Mouse (Mus musculus) liver (tissue): ENCODE measurements at regions not wholly inside any gene's neighbourhood (a gene's known extent, or its start where the extent isn't known, plus 50 kb on each side); places are given as distances from the start of the nearest gene placed in this dataset.

Source experiments
- DNase-seq: peaks from one replicate; pipeline ENCODE4 v3.0.0-alpha.2; 2020; ENCODE audit warnings: mixed read lengths

GRCm38 (mm10) chr4:137216908-137217497 lies 60.3 kb upstream of the Wnt4 start:
- no peak for DNase-seq

DNA sequence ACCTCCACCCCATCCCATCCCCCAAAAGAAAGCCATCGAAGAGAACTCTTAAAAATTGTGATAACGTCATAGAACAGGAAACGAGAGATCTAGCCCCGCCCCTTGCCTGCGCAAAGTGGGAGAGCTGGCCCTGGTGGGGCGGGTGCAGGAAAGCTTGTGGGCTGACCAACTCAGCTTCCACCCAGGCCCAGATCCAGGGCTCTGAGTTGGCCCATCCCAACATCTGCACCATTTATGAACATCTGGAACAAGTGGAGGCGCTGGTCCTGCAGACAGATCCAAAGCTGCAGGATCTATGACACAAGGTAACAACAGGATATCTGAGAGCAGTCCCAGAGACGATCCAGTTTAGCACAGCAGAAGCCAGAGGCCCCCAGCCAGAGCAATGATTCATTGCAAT lies 62.7 kb upstream of the Wnt4 start:
- DNase-seq: no peak

- no peak for DNase-seq
Measured at GRCm38 (mm10) chr4:137212846-137213245, 64.4 kb upstream of the Wnt4 start.

DNA sequence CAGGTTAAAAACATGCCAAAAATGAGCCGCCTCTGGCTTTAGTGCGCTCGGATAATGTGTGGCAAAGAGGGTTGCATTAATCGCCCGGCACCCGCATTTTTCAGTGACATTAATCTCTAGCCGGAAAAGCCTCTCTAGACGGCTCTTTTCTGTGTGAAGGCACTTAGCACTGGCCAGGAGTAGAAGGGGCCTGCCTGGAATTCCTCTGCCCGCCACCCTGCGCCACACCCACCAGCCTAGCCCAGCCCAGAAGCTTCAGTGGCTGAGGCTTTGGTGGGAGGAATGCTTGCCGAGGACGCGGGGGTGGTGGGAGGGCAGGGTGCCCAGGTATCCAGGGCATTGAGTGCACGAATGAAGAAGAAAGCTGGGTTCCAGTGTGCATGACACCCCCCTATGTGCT lies 65.2 kb upstream of the Wnt4 start:
- DNase-seq: no peak

DNA sequence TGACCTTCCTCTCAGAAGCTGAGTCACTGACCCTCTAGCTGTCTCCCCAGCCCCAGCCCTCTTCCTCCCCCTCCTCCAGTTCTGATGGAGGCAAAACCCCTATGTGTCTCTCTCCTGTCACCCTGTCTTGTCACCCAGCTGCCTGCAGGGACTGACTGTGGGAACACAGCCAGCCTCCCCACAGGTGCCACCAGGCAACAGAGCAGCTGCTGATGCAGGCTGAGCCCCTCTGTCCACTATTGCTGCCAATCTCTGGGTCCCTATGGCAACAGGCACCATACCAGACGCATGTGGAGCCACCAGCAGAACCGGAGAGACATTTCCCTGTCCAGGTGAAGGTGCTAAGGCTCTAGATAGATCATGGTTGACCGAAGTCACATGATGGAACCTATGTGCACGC lies 66.0 kb upstream of the Wnt4 start:
- no peak for DNase-seq

GRCm38 (mm10) chr4:137210525-137210924 lies 66.8 kb upstream of the Wnt4 start:
- no peak for DNase-seq

DNA sequence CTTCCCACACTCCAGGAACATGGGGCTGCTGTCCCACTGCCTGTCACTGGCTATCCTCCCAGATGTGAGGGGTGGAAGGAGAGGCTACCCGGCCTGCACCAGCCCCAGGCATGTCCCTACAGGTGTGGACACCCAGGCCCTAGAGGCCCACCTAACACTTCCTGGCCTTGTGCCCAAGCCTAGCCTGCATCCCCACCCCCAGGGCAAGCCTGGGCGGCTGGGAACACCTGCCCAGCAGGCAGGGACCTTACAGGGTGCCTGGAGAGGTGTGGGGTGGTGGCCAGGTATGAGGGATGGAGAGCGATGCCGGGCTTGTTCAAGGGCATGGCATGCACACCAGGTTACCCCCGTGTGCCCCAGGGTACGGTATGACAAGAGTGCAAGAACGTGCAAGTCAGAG lies 76.3 kb upstream of the Wnt4 start:
- no peak for DNase-seq

DNA sequence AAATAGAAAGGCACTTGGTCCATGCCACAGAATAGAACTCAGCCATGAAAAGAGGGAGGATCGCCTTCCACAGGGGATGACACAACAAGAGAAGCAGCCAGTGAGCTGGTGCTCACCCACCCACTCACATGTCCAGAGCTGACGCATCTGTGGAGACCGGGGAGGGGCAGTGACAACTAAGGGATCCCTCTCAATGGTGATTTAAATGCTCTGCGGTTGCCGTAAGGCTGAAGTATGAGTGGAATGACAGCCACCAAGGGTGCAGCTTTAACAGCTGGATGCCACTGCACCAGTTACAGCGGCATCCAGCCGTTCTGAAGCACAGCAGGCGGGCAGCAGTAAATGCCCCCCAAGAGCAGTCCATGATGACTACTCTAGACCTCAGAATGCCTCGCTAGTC lies 76.9 kb upstream of the Wnt4 start:
- DNase-seq: no peak

GRCm38 (mm10) chr4:137196491-137196974 lies 80.8 kb upstream of the Wnt4 start:
- DNase-seq: no peak

DNA sequence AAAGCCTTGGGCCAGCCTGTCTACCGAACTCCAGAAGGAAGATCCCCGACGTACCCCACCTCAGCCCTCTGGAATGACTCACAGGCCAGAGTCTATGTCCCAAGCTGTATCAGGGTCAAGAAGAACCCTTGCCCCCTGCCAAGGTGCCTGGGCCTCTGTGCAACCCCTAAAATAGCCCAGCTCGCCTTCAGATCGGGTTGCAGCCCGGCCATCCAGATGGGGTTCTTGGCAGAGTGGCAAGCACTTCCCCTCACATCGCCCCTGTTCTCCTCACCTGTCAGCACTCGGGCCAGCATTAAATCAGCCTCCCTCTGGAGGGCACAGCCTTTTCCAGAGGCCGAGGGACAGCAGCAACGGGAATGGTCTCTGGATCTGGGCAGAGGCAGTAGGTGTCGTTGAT lies 83.2 kb upstream of the Wnt4 start:
- DNase-seq: no peak

DNA sequence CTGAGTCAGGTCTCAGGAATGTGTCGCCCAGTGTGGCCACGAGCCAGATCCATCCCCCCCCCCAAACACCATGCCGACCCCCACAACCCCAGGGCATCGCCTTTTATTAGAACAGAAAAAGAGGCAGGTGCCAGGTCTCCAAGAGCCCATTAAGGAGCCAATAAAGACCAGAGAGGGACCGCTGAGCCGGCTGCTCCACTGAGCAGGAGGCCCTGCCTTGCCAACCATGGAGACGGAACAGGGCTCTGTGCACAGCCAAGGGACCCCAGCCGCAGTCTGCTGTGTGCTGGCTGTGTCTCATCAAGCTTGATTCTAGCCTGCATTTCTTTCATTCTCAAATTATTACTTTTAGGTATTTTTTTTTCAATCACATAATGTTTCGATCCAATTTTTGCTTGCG lies 86.7 kb upstream of the Wnt4 start:
- no peak for DNase-seq

GRCm38 (mm10) chr4:137189801-137190200 lies 87.5 kb upstream of the Wnt4 start:
- no peak for DNase-seq

DNA sequence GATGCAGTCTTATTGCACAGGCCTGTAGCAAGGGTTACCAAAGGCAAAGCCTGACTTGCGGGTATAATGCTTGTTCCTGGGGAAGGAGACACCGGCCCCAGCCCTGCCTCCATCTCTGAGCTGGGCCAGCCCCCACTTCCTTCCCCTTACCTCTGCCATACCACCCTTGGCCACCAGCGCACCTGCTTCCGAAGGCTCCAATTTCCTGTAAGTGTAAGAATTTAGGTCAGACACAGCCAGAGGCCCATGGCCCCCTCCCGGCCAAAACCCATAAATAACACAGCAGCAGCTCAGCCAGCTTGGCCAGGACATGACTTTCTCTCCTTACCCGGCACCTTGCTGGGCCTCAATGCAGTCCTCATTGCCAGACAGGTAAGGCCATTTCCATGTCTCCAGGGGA lies 88.2 kb upstream of the Wnt4 start:
- DNase-seq: no peak

DNA sequence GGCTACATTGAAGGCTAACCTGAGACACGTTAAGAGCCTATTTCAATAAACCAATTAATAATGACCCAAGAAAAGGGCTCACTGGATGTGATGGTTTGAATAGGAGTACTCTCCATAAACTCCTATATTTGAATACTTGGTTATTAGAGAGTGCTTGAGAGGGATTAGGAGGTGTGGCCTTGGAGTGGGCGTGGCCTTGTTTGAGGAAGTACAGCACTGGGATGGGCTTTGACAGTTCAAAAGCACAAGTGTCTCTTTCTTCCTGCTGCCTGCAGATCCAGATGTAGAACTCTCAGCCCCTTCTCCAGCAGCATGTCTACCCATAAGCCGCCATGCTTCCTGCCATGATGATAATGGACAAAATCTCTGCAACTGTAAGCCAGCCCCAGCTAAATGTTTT lies 89.7 kb upstream of the Wnt4 start:
- DNase-seq: no peak

DNA sequence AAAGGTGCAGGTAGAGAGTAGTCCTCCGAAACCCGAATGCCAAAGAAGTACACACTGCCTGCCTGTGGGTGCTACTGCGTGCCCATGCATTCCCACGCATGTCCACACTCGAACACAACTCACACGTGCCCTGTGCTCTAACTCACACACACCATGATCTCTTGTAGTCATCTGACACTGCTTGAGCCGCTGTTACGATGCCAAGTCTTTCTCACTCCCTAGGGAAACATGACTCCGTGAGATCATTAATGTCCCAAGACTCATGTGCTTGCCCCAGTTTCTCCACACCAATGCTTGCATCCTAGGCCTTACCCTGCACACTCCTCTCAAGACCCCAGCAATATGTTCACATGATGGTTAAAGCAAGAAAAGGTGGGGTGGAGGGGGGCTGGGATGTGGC lies 90.2 kb upstream of the Wnt4 start:
- DNase-seq: no peak

DNA sequence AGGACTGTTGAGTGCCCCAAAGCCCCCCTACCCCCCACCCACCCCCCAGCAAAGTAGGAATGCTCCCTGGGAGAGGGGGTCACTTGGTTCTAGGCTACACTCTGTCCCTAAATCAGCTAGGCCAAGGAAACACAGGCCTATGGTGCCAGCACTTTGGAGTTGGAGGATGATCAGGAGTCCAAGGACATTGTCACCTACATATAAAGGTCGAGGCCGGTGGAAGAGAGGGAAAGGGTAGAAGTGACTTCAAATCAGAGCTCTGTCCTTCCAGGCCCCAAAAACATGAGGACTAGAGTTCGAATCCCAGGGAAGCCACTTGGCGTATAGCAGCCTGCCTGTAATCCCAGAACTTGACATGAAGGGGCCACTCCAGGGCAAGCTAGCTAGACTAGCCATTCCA lies 92.3 kb upstream of the Wnt4 start:
- DNase-seq: no peak

DNA sequence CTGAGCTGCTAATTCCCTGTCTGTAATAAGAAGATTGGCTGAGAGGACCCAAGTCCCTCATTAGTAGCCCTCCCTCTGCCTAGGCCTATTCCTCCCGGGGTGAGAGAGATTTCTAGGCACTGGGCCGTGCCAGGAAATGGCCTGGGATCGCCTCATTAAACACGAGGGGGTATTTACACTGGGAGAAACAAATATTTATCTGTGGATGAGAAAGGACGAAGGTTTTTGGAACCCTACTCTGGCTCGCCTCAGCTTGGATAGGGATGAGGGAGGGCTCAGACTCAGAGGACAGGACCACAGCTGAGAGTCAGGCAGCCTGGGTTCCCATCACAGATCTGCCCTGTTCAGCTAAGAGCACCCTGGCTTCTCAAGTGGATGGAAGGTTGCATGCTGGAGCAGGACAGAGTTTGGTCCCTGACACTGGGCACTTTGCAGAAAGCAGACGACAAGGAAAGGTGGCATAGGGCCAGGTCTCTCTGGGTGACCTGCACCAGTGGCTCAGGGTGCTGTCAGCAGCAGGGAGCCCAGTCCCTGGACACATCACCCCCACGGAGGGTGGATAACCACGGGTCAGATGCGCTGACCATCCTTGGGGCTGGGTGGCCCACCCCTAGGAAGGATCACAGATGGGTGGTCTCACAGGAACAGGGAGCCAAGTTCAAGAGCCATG lies 94.0 kb upstream of the Wnt4 start:
- no peak for DNase-seq

DNA sequence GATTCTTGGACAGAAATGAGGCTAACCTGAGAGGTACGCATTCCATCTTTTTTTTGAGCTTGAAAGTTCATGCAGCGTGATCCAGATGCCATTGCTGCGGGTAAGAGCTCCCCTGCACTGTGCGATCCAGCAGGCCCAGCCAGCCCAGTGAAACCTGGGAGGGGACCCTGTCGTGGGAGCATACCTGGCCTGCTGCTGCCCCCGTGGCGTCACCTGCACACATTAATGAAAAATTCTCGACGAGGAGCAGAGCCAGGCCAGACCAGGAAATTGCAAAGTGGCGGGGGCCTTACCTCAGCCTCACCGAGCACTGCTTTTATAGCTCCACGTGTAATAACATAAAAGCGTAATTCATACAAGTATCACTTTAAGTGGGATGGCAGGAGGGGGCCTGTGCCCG lies 94.7 kb upstream of the Wnt4 start:
- no peak for DNase-seq

- no peak for DNase-seq
Measured at GRCm38 (mm10) chr4:137181252-137181651, 96.0 kb upstream of the Wnt4 start.

- peak; percentile 18 for DNase-seq
Measured at GRCm38 (mm10) chr4:137180083-137180482, 97.2 kb upstream of the Wnt4 start.

DNA sequence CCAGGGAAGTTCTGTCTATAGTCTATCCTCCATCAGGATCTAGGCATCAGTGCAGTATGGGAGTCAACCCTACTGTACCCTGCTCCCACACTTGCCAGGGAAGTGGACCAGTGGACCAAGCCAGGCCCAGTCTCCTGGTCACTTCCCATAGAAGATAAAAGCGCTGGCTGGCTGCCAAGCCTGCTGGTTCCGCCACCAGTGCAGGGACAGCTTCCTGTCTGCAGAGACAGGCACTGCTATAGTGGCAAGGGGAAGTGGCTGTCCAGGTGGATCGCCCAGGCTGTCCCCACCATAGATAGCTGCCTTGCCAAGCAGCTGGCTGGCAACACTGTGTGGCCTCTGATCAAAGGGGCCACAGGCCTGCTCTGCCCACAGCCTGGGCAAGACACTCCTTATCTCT lies 98.5 kb upstream of the Wnt4 start:
- DNase-seq: peak; percentile 57

- no peak for DNase-seq
Measured at GRCm38 (mm10) chr4:137164933-137165332, 112.4 kb upstream of the Wnt4 start.

DNA sequence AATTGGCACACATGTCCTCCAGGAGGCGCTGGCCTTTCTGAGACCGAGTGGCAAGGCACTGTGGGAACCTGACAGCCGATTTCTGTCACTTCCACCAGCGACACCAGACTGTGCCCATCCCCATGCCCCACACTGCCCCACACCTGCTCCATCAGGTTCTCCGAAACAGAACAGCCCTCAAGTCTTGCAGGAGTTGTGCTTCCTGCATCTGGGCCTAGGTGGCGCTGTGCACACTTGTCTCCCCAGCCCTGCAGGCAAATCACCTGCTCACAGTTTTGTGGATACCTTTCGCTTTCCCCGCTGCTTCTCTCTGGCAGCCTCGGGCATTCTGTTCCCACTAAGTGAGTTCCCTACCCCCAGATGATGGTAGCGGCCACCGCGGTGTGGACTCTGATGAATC lies 112.9 kb upstream of the Wnt4 start:
- DNase-seq: peak; percentile 78

- DNase-seq: no peak
Measured at GRCm38 (mm10) chr4:137163962-137164361, 113.3 kb upstream of the Wnt4 start.

DNA sequence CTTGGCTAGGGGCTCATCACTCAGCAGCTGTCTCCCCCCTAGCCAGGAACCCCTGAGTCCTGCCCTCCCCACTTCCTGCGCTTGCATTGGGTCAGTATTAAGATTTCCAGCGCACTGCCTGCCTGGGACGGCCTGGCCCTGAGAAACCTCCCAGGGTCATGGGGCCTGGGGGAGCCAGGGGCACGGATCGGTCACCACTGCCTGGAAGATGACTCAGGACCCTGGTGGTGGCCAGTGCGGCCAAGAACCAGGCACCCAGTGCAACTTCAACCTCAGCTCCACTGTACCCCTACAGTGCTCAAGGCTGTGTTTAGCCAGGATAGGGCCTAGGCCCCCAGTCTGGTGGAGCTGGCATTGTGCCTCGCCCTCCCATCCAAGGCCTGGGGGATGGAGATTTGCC lies 111.9 kb upstream of the Zbtb40 start:
- DNase-seq: no peak
